Mouse (Mus musculus): ENCODE data around the gene Aven.

DNA sequence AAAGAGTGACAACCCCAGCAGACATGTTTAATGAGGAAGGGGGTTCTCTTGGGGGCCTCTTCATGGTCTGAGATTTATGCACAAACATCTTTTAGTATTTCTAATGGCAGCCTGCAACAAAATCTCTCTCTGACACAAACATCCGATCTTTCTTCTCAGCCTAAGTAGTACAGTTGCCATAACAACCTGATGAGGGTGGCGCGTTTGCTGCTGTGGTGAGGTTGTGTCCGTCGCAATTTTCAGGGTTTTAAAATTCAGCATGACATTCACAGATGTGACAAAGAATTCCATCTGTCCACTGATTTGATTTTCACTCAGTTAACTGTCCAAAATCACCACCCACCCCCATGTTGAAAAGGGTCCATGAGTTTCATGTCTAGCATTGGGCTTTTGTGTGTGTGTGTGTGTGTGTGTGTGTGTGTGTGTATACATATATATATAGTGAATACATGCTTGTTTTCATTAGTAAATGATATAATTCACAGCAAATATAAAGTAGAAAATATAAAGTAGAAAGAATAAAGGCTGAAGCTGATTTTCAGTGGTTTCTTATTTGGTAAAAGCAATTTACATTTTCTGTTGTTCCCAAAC lies 49.0 kb downstream of the Aven start:
- no peak for TF ChIP-seq POLR2A (IDR thresholded peaks at IDR 0.05; ENCODE audit: insufficient read depth, low read depth, low read length)
- TF ChIP-seq CTCF (IDR thresholded peaks at IDR 0.05; ENCODE audit: insufficient read depth, low read depth, low read length) = no peak

Data from olfactory bulb, adult 2 months (tissue).